Mouse (Mus musculus): Measurements from ENCODE around the gene Lamtor1.

DNA sequence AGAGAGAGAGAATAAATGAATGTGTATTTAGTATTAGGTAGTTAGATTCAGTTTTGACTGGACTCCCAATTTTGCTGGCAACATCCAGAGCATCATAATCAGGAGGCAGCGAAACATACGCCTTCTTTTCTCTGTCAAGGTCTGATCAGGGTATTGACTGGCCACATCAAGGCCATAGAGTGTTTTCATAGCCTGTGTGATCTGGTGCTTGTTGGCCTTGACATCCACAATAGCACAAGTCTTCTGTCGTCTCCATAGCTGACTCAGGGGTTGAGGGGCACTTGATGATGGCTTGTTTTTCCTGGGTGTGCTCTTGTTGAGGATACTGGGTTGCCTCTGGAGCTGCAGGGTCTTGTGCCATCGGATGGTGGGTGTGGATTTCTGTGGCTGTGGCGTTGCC lies 51.2 kb downstream of the Lamtor1 start:
- no peak for TF ChIP-seq POLR2A (IDR thresholded peaks at IDR 0.05; ENCODE audit: low read depth, low read length)
- TF ChIP-seq CTCF (IDR thresholded peaks at IDR 0.05; ENCODE audit: extremely low read depth, insufficient read depth, insufficient read length, insufficient replicate concordance), result no peak

Data from spleen, adult 2 months (tissue).